Mouse (Mus musculus): ENCODE measurements at regions not wholly inside any gene's neighbourhood (a gene's known extent, or its start where the extent isn't known, plus 50 kb on each side); places are given as distances from the start of the nearest gene placed in this dataset.

- intact Hi-C loops (cut with DNase I): no loop called here
- DNase-seq: no peak
Observed at GRCm38 (mm10) chr7:58919863-58920262, 263.9 kb downstream of the Atp10a start.

GRCm38 (mm10) chr7:58920283-58920682 is 264.3 kb downstream of the Atp10a start:
- intact Hi-C loops (cut with DNase I): no loop called here
- DNase-seq: no peak

DNA sequence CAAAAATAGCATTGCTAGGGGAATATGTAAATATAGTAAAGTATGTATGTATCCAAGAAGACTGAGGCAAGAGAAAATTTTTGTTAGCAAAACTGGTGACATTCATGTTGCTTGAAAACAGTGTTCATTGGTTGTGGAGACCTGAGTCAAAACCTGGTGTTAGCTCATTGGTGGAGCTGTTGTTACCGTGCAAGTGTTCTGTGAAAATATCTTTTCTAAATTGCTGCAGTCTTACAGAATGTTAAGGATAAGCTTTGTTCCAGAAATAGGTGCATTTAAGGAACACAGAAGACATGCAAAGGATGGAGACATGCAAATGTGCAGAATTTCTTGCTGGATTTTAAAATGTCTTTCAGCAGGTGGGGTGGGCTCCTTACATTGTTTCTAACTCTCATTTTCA is 269.0 kb downstream of the Atp10a start:
- intact Hi-C loops (cut with DNase I): no loop called here
- no peak for DNase-seq

DNA sequence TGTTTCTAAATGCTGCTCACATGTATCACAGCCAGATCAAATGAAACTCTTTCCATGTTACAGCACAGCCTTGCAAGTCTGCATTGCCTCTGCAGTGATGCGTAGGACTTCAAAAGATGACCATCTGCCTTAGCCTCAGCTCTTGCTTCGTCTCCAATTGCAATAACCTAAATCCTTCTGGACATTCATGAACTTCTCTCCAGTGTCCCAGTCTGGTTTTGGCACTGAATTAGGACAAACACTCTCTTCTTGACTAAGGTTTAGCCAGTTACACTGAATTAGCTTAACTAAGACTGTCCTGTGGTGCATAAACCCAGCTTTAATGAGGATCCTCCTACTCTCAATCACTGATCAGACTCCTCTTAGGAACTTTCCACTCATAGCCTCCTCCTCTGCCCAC is 269.4 kb downstream of the Atp10a start:
- no peak for DNase-seq
- intact Hi-C loops (cut with DNase I): no loop called here

GRCm38 (mm10) chr7:58957448-58957847 is 271.1 kb upstream of the Ube3a start:
- no peak for DNase-seq
- intact Hi-C loops (cut with DNase I): no loop called here

DNA sequence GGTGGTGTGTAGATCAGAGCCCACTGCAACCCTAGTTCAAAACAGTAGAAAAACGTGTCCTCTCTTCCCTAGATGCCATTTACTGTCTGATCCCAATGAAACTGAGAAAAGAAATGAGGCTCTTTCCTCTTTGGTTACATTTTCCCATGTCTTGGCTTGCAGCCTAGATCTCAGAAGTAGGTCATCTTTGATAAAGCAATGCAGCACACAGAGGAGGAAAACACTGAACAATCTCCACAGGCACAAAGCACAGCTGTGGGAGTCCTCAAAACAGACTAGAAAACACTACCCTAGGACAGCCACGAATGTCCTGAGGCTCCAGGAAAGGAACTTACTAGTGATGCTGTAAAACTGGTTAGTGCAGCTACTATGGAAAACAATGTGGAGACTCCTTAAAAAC is 221.4 kb upstream of the Ube3a start:
- intact Hi-C loops (cut with DNase I): no loop called here
- peak; percentile 2 to 11 for DNase-seq

GRCm38 (mm10) chr7:59013449-59014301 is 214.9 kb upstream of the Ube3a start:
- intact Hi-C loops (cut with DNase I): no loop called here
- DNase-seq: no peak

DNA sequence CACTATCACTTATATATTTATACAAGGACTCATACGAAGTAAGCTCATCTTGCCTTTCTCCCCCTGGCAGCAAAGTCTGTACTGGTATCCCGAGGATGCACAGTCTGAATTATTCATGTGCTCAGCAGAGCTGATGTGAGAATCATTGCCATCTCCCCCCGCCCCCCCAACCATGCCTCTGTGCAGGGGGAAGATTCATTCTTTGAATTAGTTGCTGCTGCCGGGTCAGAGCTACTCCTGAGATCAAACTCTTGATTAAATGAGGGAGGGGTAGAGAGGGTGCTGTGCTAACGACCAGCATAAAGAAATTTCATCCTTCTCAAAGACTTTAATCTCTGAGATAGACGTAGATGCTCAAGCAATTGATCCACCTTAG is 214.3 kb upstream of the Ube3a start:
- intact Hi-C loops (cut with DNase I): no loop called here

GRCm38 (mm10) chr7:59027437-59027836 is 201.1 kb upstream of the Ube3a start:
- DNase-seq: no peak
- intact Hi-C loops (cut with DNase I): no loop called here

More for the DNA sequence above, 214.3 kb upstream of the Ube3a start:
- DNase-seq: no peak

Data from heart, postnatal 10 days (tissue).